Mouse (Mus musculus): Measurements from ENCODE around the gene Tjap1. TPM values are rescaled to one million over a fixed set of nuclear protein-coding genes. Genes with fewer than 3 reads are reported as not detected.

Gene Tjap1
- polyA plus RNA-seq, 1 experiment from 2014 or later, result 35.7 TPM

- Histone ChIP-seq H3K27ac (ENCODE audit: low read depth) (no peak overlapping the region), H3K4me1 (replicated peaks; ENCODE audit: control insufficient read depth, insufficient read depth, low read length) (no peaks in the 10 kb centered on the region), H3K9ac (ENCODE audit: low read length) (no peak overlapping the region), H3K4me3 (ENCODE audit: low read depth, low read length) (no peak overlapping the region), H3K36me3 (ENCODE audit: control insufficient read depth, insufficient read depth, low read length) (peaks cover 72% of the 10 kb centered on the region), H3K27me3 (replicated peaks; ENCODE audit: control insufficient read depth, insufficient read depth, low read length) (no peaks in the 10 kb centered on the region), H3K4me2 (ENCODE audit: low read length) (no peak overlapping the region), H3K9me3 (ENCODE audit: control insufficient read depth, low read length) (no peaks in the 10 kb centered on the region)
- ATAC-seq (replicated peaks; ENCODE audit: low FRiP score, low TSS enrichment, low read depth), result peak; percentile 54; the same call in 1 of the 2 replicates
- WGBS, result 25% methylated on average over 14 of the region's 14 CpGs
- peak; percentile 94 for DNase-seq (ENCODE audit: low spot score)
These were observed 16.8 kb downstream of the Tjap1 start for GRCm38 (mm10) chr17:46265918-46266618.

GRCm38 (mm10) chr17:46265502-46265901 is 17.3 kb downstream of the Tjap1 start:
- Histone ChIP-seq H3K4me2 (ENCODE audit: low read length) (no peak overlapping the region), H3K4me1 (replicated peaks; ENCODE audit: control insufficient read depth, insufficient read depth, low read length) (no peaks in the 10 kb centered on the region), H3K9ac (ENCODE audit: low read length) (no peak overlapping the region), H3K4me3 (ENCODE audit: low read depth, low read length) (no peak overlapping the region), H3K9me3 (ENCODE audit: control insufficient read depth, low read length) (no peaks in the 10 kb centered on the region), H3K27ac (ENCODE audit: low read depth) (no peak overlapping the region), H3K27me3 (replicated peaks; ENCODE audit: control insufficient read depth, insufficient read depth, low read length) (no peaks in the 10 kb centered on the region), H3K36me3 (ENCODE audit: control insufficient read depth, insufficient read depth, low read length) (peaks cover 70% of the 10 kb centered on the region)
- DNase-seq (ENCODE audit: low spot score) (peak; percentile 59), ATAC-seq (replicated peaks; ENCODE audit: low FRiP score, low TSS enrichment, low read depth) (no peak)
- WGBS, result 87% methylated on average over 12 of the region's 12 CpGs

- Histone ChIP-seq H3K4me3 (ENCODE audit: low read depth, low read length) (no peak overlapping the region), H3K36me3 (ENCODE audit: control insufficient read depth, insufficient read depth, low read length) (peaks cover 82% of the 10 kb centered on the region), H3K4me2 (ENCODE audit: low read length) (no peak overlapping the region), H3K9me3 (ENCODE audit: control insufficient read depth, low read length) (no peaks in the 10 kb centered on the region), H3K4me1 (replicated peaks; ENCODE audit: control insufficient read depth, insufficient read depth, low read length) (no peaks in the 10 kb centered on the region), H3K27ac (ENCODE audit: low read depth) (no peak overlapping the region), H3K9ac (ENCODE audit: low read length) (no peak overlapping the region), H3K27me3 (replicated peaks; ENCODE audit: control insufficient read depth, insufficient read depth, low read length) (no peaks in the 10 kb centered on the region)
- 91% methylated on average over 5 of the region's 5 CpGs for WGBS
- DNase-seq (ENCODE audit: low spot score) (no peak), ATAC-seq (replicated peaks; ENCODE audit: low FRiP score, low TSS enrichment, low read depth) (no peak)
These were observed 20.6 kb downstream of the Tjap1 start for GRCm38 (mm10) chr17:46262201-46262694.

DNA sequence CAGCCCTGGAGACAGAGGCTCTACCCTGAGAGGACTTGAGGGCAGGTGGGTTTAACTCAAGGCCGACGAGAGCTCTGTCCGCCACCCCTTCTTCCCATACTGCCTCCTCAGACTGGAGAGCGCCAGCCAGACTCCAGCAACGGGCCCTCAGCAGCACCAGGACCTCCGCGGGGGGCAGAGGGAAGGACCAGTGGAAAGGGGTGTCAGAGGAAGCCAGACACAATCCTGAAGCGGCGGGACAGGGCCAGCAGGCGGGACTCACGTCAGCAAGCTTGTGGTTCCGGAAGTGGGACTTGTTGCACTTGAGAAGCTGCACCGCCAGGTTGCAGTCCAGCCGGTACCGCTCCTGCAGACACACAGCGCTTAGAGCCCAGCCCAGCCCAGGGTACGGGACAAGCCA is 23.2 kb downstream of the Tjap1 start:
- peaks cover 9% of the 10 kb centered on the region for H3K27me3 ChIP-seq (replicated peaks; ENCODE audit: control insufficient read depth, insufficient read depth, low read length)
- no peak overlapping the region for H3K4me2 ChIP-seq (ENCODE audit: low read length)
- H3K9me3 ChIP-seq (ENCODE audit: control insufficient read depth, low read length), result no peaks in the 10 kb centered on the region
- 86% methylated on average over 17 of the region's 17 CpGs for WGBS
- DNase-seq (ENCODE audit: low spot score), result no peak
- H3K36me3 ChIP-seq (ENCODE audit: control insufficient read depth, insufficient read depth, low read length), result peaks cover 67% of the 10 kb centered on the region
- H3K4me3 ChIP-seq (ENCODE audit: low read depth, low read length), result no peak overlapping the region
- no peak for ATAC-seq (replicated peaks; ENCODE audit: low FRiP score, low TSS enrichment, low read depth)
- no peak overlapping the region for H3K27ac ChIP-seq (ENCODE audit: low read depth)
- H3K9ac ChIP-seq (ENCODE audit: low read length), result no peak overlapping the region
- H3K4me1 ChIP-seq (replicated peaks; ENCODE audit: control insufficient read depth, insufficient read depth, low read length), result no peaks in the 10 kb centered on the region

DNA sequence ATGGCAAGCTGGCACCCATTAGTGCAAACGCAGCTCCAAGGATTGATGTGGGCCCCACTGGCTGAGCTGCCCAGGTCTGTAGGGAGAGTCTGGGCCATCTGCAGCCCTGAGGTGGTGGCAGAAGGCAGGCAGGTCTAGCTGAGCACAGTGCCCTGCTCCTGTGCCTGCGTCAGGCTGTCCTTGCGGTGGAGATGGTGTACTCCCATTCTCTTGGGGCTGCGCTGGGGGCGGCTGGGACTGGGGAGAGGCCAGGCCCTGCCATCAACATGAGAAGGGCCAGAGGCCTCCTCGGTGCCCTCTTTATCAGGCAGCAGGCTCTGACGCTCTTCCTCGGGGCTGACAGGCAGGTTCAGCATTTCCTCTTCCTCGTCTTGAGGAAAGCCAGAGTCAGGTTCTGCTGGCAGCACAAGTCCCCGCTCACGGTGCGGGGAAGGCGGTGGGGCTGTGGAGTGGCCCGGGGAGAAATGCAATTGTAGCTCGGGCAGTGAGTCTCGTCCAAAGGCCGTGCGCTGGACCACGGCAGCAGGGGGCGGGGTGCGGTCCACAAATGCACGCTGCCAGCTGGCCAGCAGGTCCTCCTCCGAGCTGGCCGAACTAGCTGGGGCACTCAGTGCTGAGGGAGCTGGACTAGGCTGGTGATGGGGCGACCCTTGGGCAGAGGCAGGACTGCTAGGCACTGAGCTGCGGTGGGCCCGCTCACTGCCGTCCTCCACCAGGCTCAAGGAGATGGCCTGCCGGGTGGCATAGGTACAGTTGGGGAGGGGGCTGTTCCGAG is 24.4 kb downstream of the Tjap1 start:
- Histone ChIP-seq H3K9ac (ENCODE audit: low read length) (no peak overlapping the region), H3K4me2 (ENCODE audit: low read length) (no peak overlapping the region), H3K36me3 (ENCODE audit: control insufficient read depth, insufficient read depth, low read length) (peaks cover 55% of the 10 kb centered on the region), H3K27me3 (replicated peaks; ENCODE audit: control insufficient read depth, insufficient read depth, low read length) (peaks cover 17% of the 10 kb centered on the region), H3K27ac (ENCODE audit: low read depth) (no peak overlapping the region), H3K4me1 (replicated peaks; ENCODE audit: control insufficient read depth, insufficient read depth, low read length) (no peaks in the 10 kb centered on the region), H3K4me3 (ENCODE audit: low read depth, low read length) (no peak overlapping the region), H3K9me3 (ENCODE audit: control insufficient read depth, low read length) (no peaks in the 10 kb centered on the region)
- DNase-seq (ENCODE audit: low spot score), result no peak
- WGBS, result 84% methylated on average over 30 of the region's 30 CpGs
- no peak for ATAC-seq (replicated peaks; ENCODE audit: low FRiP score, low TSS enrichment, low read depth)

DNA sequence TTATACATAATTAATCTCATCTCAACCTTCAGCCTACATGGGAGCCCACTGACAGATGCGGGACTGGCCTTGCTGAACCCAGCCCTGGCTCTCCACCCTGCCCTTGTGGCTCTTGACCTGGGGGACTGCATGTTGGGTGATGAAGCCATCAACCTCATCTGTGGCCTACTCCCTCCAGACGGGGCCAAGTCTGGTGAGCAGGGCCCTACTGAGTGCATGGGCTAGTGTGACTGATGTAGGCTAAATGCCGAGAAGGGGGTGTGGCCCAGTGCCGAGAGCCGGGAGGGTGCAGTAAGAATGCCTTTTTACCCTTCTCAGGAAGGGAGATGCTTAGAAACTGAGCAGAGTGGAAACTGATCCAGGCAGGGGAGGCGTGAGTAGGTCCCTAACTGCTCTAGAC is 27.7 kb downstream of the Tjap1 start:
- Histone ChIP-seq H3K9ac (ENCODE audit: low read length) (no peak overlapping the region), H3K27ac (ENCODE audit: low read depth) (no peak overlapping the region), H3K4me1 (replicated peaks; ENCODE audit: control insufficient read depth, insufficient read depth, low read length) (no peaks in the 10 kb centered on the region), H3K27me3 (replicated peaks; ENCODE audit: control insufficient read depth, insufficient read depth, low read length) (peaks cover 17% of the 10 kb centered on the region), H3K9me3 (ENCODE audit: control insufficient read depth, low read length) (no peaks in the 10 kb centered on the region), H3K36me3 (ENCODE audit: control insufficient read depth, insufficient read depth, low read length) (peaks cover 46% of the 10 kb centered on the region), H3K4me3 (ENCODE audit: low read depth, low read length) (no peak overlapping the region), H3K4me2 (ENCODE audit: low read length) (no peak overlapping the region)
- WGBS, result 34% methylated on average over 6 of the region's 6 CpGs
- ATAC-seq (replicated peaks; ENCODE audit: low FRiP score, low TSS enrichment, low read depth) (no peak), DNase-seq (ENCODE audit: low spot score) (no peak)

GRCm38 (mm10) chr17:46254106-46254505 is 28.7 kb downstream of the Tjap1 start:
- H3K4me1 ChIP-seq (replicated peaks; ENCODE audit: control insufficient read depth, insufficient read depth, low read length), result peaks cover 7% of the 10 kb centered on the region; the same call in 1 of the 2 replicates
- peak overlapping the region; percentile 52 for H3K9ac ChIP-seq (ENCODE audit: low read length)
- H3K27me3 ChIP-seq (replicated peaks; ENCODE audit: control insufficient read depth, insufficient read depth, low read length), result peaks cover 17% of the 10 kb centered on the region
- H3K27ac ChIP-seq (ENCODE audit: low read depth), result no peak overlapping the region
- ATAC-seq (replicated peaks; ENCODE audit: low FRiP score, low TSS enrichment, low read depth) (peak; percentile 20), DNase-seq (ENCODE audit: low spot score) (no peak)
- peaks cover 46% of the 10 kb centered on the region for H3K36me3 ChIP-seq (ENCODE audit: control insufficient read depth, insufficient read depth, low read length)
- H3K4me2 ChIP-seq (ENCODE audit: low read length), result peak overlapping the region; percentile 98
- WGBS, result under 1% methylated on average over 41 of the region's 54 CpGs
- H3K9me3 ChIP-seq (ENCODE audit: control insufficient read depth, low read length), result no peaks in the 10 kb centered on the region
- H3K4me3 ChIP-seq (ENCODE audit: low read depth, low read length), result peak overlapping the region; percentile 64

- peak; percentile 82 for ATAC-seq (replicated peaks; ENCODE audit: low FRiP score, low TSS enrichment, low read depth)
- 2% methylated on average over 34 of the region's 48 CpGs for WGBS
- Histone ChIP-seq H3K4me1 (replicated peaks; ENCODE audit: control insufficient read depth, insufficient read depth, low read length) (peaks cover 12% of the 10 kb centered on the region; the same call in 1 of the 2 replicates), H3K4me3 (ENCODE audit: low read depth, low read length) (peak within 1 kb of the TSS; percentile 64), H3K36me3 (ENCODE audit: control insufficient read depth, insufficient read depth, low read length) (peaks cover 41% of the 10 kb centered on the region), H3K27me3 (replicated peaks; ENCODE audit: control insufficient read depth, insufficient read depth, low read length) (peaks cover 17% of the 10 kb centered on the region), H3K4me2 (ENCODE audit: low read length) (peak within 1 kb of the TSS; percentile 98), H3K9me3 (ENCODE audit: control insufficient read depth, low read length) (no peaks in the 10 kb centered on the region), H3K27ac (ENCODE audit: low read depth) (no peak within 1 kb of the TSS), H3K9ac (ENCODE audit: low read length) (peak within 1 kb of the TSS; percentile 52)
- peak; percentile 96 for DNase-seq (ENCODE audit: low spot score)
These were observed 29.3 kb downstream of the Tjap1 start, which contains the start of gene Lrrc73 for GRCm38 (mm10) chr17:46253452-46254084. Gene Lrrc73 (plus strand): TSS chr17:46253531.

Data from intestine, embryonic 14.5 days (tissue).